Mouse (Mus musculus): ENCODE results near the gene As3mt. TPM values are rescaled to one million over a fixed set of nuclear protein-coding genes. Genes with fewer than 3 reads are reported as not detected.

The As3mt gene
- polyA plus RNA-seq, 1 experiment from 2014 or later, result 31.6 TPM

DNA sequence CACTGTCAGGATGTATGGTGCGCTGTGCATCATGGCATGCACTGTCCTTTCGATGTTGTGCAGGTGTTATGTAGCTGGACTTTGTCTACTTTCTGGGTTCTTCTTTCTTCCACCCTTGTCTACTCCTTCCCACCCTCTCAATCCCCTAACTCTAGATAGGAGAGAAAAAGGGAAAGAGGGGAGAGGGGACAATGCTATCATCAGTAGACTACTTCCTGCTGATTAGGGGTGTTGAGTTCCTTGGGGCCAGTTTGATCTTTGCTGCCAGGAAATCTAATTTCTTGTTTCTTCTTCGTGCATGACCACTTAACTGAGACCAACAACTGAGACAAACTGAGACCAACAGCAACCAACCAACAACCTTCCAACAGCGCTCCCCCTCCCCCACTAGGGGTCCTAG lies 3.4 kb downstream of the As3mt start:
- H3K4me1 ChIP-seq (replicated peaks; ENCODE audit: control insufficient read depth, insufficient read depth, low read length), result no peaks in the 10 kb centered on the region
- no peak for ATAC-seq (ENCODE audit: low FRiP score)
- H3K9me3 ChIP-seq (ENCODE audit: control insufficient read depth, low read length), result no peaks in the 10 kb centered on the region
- no peaks in the 10 kb centered on the region for H3K27me3 ChIP-seq (ENCODE audit: control insufficient read depth, insufficient read depth, low read length)
- H3K4me3 ChIP-seq (ENCODE audit: low read depth, low read length), result no peak overlapping the region
- no peaks in the 10 kb centered on the region for H3K36me3 ChIP-seq (ENCODE audit: control insufficient read depth, insufficient read depth, low read length)
- no peak for DNase-seq (ENCODE audit: low spot score)
- H3K9ac ChIP-seq (ENCODE audit: low read depth, low read length), result no peak overlapping the region
- H3K27ac ChIP-seq (ENCODE audit: low read depth, low read length), result no peak overlapping the region
- no peak overlapping the region for H3K4me2 ChIP-seq (replicated peaks; ENCODE audit: low read depth, low read length)
- WGBS, result 93% methylated on average over 4 of the region's 4 CpGs

DNA sequence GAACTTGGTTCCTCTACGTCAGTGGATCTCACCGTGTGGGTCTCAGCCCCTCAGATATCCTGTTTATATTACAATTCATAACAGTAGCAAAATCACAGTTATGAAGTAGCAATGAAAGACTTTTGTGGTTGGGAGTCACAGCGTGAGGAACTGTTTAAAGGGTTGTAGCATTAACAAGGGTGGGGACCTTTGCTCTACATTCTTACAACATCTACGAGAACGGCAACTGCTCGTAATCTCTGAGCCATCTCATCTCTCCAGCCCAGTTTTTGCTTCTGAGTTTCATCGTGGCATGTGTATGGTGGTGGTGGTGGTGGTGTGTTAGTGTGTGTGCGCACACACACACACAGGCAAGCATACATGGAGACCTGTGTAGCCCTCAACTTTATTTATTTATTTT lies 7.0 kb downstream of the As3mt start:
- ATAC-seq (ENCODE audit: low FRiP score) (no peak), DNase-seq (ENCODE audit: low spot score) (no peak)
- Histone ChIP-seq H3K9me3 (ENCODE audit: control insufficient read depth, low read length) (no peaks in the 10 kb centered on the region), H3K4me3 (ENCODE audit: low read depth, low read length) (no peak overlapping the region), H3K4me2 (replicated peaks; ENCODE audit: low read depth, low read length) (no peak overlapping the region), H3K27ac (ENCODE audit: low read depth, low read length) (no peak overlapping the region), H3K36me3 (ENCODE audit: control insufficient read depth, insufficient read depth, low read length) (no peaks in the 10 kb centered on the region), H3K9ac (ENCODE audit: low read depth, low read length) (no peak overlapping the region), H3K4me1 (replicated peaks; ENCODE audit: control insufficient read depth, insufficient read depth, low read length) (no peaks in the 10 kb centered on the region), H3K27me3 (ENCODE audit: control insufficient read depth, insufficient read depth, low read length) (no peaks in the 10 kb centered on the region)
- 93% methylated on average over 8 of the region's 8 CpGs for WGBS

GRCm38 (mm10) chr19:46715016-46715415 lies 7.8 kb downstream of the As3mt start:
- Histone ChIP-seq H3K9me3 (ENCODE audit: control insufficient read depth, low read length) (no peaks in the 10 kb centered on the region), H3K27ac (ENCODE audit: low read depth, low read length) (no peak overlapping the region), H3K9ac (ENCODE audit: low read depth, low read length) (no peak overlapping the region), H3K4me2 (replicated peaks; ENCODE audit: low read depth, low read length) (no peak overlapping the region), H3K4me3 (ENCODE audit: low read depth, low read length) (no peak overlapping the region), H3K4me1 (replicated peaks; ENCODE audit: control insufficient read depth, insufficient read depth, low read length) (no peaks in the 10 kb centered on the region), H3K27me3 (ENCODE audit: control insufficient read depth, insufficient read depth, low read length) (no peaks in the 10 kb centered on the region), H3K36me3 (ENCODE audit: control insufficient read depth, insufficient read depth, low read length) (no peaks in the 10 kb centered on the region)
- ATAC-seq (ENCODE audit: low FRiP score) (no peak), DNase-seq (ENCODE audit: low spot score) (no peak)
- 91% methylated on average over 8 of the region's 8 CpGs for WGBS

- Histone ChIP-seq H3K27ac (ENCODE audit: low read depth, low read length) (no peak overlapping the region), H3K36me3 (ENCODE audit: control insufficient read depth, insufficient read depth, low read length) (no peaks in the 10 kb centered on the region), H3K9me3 (ENCODE audit: control insufficient read depth, low read length) (no peaks in the 10 kb centered on the region), H3K4me1 (replicated peaks; ENCODE audit: control insufficient read depth, insufficient read depth, low read length) (no peaks in the 10 kb centered on the region), H3K4me3 (ENCODE audit: low read depth, low read length) (no peak overlapping the region), H3K4me2 (replicated peaks; ENCODE audit: low read depth, low read length) (no peak overlapping the region), H3K27me3 (ENCODE audit: control insufficient read depth, insufficient read depth, low read length) (no peaks in the 10 kb centered on the region), H3K9ac (ENCODE audit: low read depth, low read length) (no peak overlapping the region)
- no peak for DNase-seq (ENCODE audit: low spot score)
- 87% methylated on average over 4 of the region's 4 CpGs for WGBS
- no peak for ATAC-seq (ENCODE audit: low FRiP score)
These were observed 10.9 kb downstream of the As3mt start for GRCm38 (mm10) chr19:46718150-46718549.

- Histone ChIP-seq H3K36me3 (ENCODE audit: control insufficient read depth, insufficient read depth, low read length) (no peaks in the 10 kb centered on the region), H3K9me3 (ENCODE audit: control insufficient read depth, low read length) (no peaks in the 10 kb centered on the region), H3K4me3 (ENCODE audit: low read depth, low read length) (no peak overlapping the region), H3K9ac (ENCODE audit: low read depth, low read length) (no peak overlapping the region), H3K27ac (ENCODE audit: low read depth, low read length) (no peak overlapping the region), H3K4me1 (replicated peaks; ENCODE audit: control insufficient read depth, insufficient read depth, low read length) (no peaks in the 10 kb centered on the region), H3K4me2 (replicated peaks; ENCODE audit: low read depth, low read length) (no peak overlapping the region), H3K27me3 (ENCODE audit: control insufficient read depth, insufficient read depth, low read length) (no peaks in the 10 kb centered on the region)
- WGBS, result 66% methylated on average over 11 of the region's 11 CpGs
- ATAC-seq (ENCODE audit: low FRiP score) (no peak), DNase-seq (ENCODE audit: low spot score) (no peak)
These were observed 17.2 kb downstream of the As3mt start for GRCm38 (mm10) chr19:46724411-46724810.

DNA sequence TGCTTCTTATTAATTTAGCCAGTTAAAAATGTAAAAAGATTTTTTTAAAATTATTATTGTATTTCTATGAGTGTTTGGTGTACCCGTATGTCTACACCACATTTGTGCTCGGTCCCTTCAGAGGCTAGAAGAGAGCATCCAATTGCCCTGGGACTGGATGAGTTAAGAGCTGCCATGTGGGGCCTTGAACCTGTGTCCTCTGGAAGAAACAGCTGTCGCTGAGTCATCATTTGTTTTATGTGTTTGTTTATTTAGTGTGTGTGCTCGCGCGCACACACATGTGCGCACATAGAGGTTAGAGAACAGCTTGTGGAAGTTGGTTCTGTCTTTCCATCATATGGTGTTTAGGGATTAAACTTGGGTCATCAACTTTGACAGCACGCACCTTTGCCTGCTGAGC lies 18.9 kb downstream of the As3mt start:
- H3K36me3 ChIP-seq (ENCODE audit: control insufficient read depth, insufficient read depth, low read length), result no peaks in the 10 kb centered on the region
- no peak overlapping the region for H3K27ac ChIP-seq (ENCODE audit: low read depth, low read length)
- DNase-seq (ENCODE audit: low spot score) (no peak), ATAC-seq (ENCODE audit: low FRiP score) (no peak)
- no peak overlapping the region for H3K4me2 ChIP-seq (replicated peaks; ENCODE audit: low read depth, low read length)
- 97% methylated on average over 8 of the region's 8 CpGs for WGBS
- no peaks in the 10 kb centered on the region for H3K27me3 ChIP-seq (ENCODE audit: control insufficient read depth, insufficient read depth, low read length)
- H3K9me3 ChIP-seq (ENCODE audit: control insufficient read depth, low read length), result no peaks in the 10 kb centered on the region
- no peaks in the 10 kb centered on the region for H3K4me1 ChIP-seq (replicated peaks; ENCODE audit: control insufficient read depth, insufficient read depth, low read length)
- H3K4me3 ChIP-seq (ENCODE audit: low read depth, low read length), result no peak overlapping the region
- H3K9ac ChIP-seq (ENCODE audit: low read depth, low read length), result no peak overlapping the region

- DNase-seq (ENCODE audit: low spot score) (peak; percentile 72), ATAC-seq (ENCODE audit: low FRiP score) (peak; percentile 71)
- Histone ChIP-seq H3K36me3 (ENCODE audit: control insufficient read depth, insufficient read depth, low read length) (no peaks in the 10 kb centered on the region), H3K9ac (ENCODE audit: low read depth, low read length) (no peak overlapping the region), H3K27ac (ENCODE audit: low read depth, low read length) (0 out of 2 replicates have a peak overlapping the region, but pooled peaks have one; percentile 1), H3K4me1 (replicated peaks; ENCODE audit: control insufficient read depth, insufficient read depth, low read length) (no peaks in the 10 kb centered on the region), H3K4me3 (ENCODE audit: low read depth, low read length) (no peak overlapping the region), H3K9me3 (ENCODE audit: control insufficient read depth, low read length) (no peaks in the 10 kb centered on the region), H3K4me2 (replicated peaks; ENCODE audit: low read depth, low read length) (no peak overlapping the region), H3K27me3 (ENCODE audit: control insufficient read depth, insufficient read depth, low read length) (no peaks in the 10 kb centered on the region)
- 49% methylated on average over 8 of the region's 8 CpGs for whole genome bisulfite sequencing
These were observed 20.0 kb downstream of the As3mt start for GRCm38 (mm10) chr19:46727140-46727736.

DNA sequence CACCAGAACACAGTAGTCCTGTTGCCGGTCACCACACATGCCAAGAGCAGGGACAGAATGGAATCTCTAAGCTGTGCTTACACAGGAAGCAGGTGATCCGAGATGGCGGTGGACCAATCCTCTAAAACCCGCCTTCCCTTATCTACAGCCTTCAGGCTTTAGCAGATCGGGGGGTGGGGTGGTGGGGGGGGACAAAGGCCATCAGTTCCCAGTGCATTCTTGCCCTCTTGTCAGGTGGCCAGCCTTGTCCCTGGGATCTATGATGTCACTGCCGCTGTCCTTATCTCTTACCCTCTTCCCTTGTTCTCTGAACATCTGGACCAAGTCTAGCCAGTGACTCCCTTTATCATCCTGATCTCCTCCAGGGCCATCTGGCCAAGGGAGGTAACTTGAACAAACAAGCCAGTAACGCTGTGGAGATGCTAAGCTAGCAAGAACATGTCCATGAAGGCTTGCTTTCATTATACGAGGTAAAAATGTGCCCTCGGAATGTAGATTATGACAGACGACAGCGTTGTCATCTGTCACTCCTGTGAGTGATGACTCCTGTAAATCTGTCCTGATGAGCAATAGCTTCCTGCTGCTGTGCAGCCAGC lies 20.8 kb downstream of the As3mt start:
- DNase-seq (ENCODE audit: low spot score) (no peak), ATAC-seq (ENCODE audit: low FRiP score) (no peak)
- no peaks in the 10 kb centered on the region for H3K27me3 ChIP-seq (ENCODE audit: control insufficient read depth, insufficient read depth, low read length)
- H3K36me3 ChIP-seq (ENCODE audit: control insufficient read depth, insufficient read depth, low read length), result no peaks in the 10 kb centered on the region
- H3K4me2 ChIP-seq (replicated peaks; ENCODE audit: low read depth, low read length), result no peak overlapping the region
- H3K4me3 ChIP-seq (ENCODE audit: low read depth, low read length), result no peak overlapping the region
- no peaks in the 10 kb centered on the region for H3K9me3 ChIP-seq (ENCODE audit: control insufficient read depth, low read length)
- no peaks in the 10 kb centered on the region for H3K4me1 ChIP-seq (replicated peaks; ENCODE audit: control insufficient read depth, insufficient read depth, low read length)
- no peak overlapping the region for H3K9ac ChIP-seq (ENCODE audit: low read depth, low read length)
- no peak overlapping the region for H3K27ac ChIP-seq (ENCODE audit: low read depth, low read length)
- 80% methylated on average over 11 of the region's 11 CpGs for WGBS

- Histone ChIP-seq H3K27me3 (ENCODE audit: control insufficient read depth, insufficient read depth, low read length) (no peaks in the 10 kb centered on the region), H3K9ac (ENCODE audit: low read depth, low read length) (no peak overlapping the region), H3K4me2 (replicated peaks; ENCODE audit: low read depth, low read length) (no peak overlapping the region), H3K9me3 (ENCODE audit: control insufficient read depth, low read length) (no peaks in the 10 kb centered on the region), H3K27ac (ENCODE audit: low read depth, low read length) (no peak overlapping the region), H3K4me1 (replicated peaks; ENCODE audit: control insufficient read depth, insufficient read depth, low read length) (no peaks in the 10 kb centered on the region), H3K36me3 (ENCODE audit: control insufficient read depth, insufficient read depth, low read length) (no peaks in the 10 kb centered on the region), H3K4me3 (ENCODE audit: low read depth, low read length) (no peak overlapping the region)
- WGBS, result 76% methylated on average over 3 of the region's 3 CpGs
- no peak for ATAC-seq (ENCODE audit: low FRiP score)
- DNase-seq (ENCODE audit: low spot score), result no peak
These were observed 21.7 kb downstream of the As3mt start for GRCm38 (mm10) chr19:46728909-46729308.

Data from hindbrain, embryonic 11.5 days (tissue).